Mouse (Mus musculus) layer of hippocampus, adult 9-11 months (tissue): ENCODE data around the gene Asic4.
A peak's percentile ranks its signal among the peaks of the same experiment; 100 is the strongest.

Experiments
- DNase-seq: peaks from one replicate; pipeline ENCODE4 v3.0.0; 2022

Gene Asic4

DNA sequence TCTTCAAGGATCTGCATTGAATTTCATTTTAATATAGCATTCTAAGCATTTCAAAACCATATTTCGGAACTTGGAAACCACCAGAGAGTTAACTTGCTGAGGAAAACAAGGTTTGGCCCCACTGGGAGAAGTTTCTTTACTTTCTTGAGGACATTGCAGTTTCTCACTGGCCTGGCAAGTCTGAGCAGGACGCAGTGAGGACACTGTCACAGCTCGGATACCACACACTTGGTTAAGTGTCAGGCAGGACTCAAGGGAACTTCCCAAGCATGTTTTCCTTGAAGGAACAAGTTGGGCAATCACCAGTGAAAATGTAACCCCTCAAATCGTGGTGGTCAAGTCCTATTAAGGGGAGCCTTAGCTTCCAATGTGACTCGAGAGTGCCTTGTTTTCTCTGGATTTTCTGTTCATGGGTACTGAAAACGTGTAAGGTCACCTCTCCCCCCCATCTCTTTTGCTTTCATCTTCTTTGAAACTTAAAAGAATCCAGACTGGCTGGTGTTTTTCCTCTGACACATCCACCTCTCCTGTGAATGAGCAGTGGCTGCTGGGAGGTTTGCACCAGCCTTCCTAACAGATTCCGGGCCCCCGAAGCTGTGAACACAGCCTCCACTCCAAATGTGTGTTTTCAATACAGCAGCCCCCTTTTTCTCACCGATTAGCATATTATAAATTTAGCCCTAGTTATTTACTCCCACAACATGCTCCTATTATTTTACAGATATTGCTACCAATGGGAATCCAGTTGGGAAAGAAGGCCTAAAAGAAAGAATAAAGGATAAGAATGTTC is 54.2 kb downstream of the Asic4 start:
- peak; percentile 82 for DNase-seq

DNA sequence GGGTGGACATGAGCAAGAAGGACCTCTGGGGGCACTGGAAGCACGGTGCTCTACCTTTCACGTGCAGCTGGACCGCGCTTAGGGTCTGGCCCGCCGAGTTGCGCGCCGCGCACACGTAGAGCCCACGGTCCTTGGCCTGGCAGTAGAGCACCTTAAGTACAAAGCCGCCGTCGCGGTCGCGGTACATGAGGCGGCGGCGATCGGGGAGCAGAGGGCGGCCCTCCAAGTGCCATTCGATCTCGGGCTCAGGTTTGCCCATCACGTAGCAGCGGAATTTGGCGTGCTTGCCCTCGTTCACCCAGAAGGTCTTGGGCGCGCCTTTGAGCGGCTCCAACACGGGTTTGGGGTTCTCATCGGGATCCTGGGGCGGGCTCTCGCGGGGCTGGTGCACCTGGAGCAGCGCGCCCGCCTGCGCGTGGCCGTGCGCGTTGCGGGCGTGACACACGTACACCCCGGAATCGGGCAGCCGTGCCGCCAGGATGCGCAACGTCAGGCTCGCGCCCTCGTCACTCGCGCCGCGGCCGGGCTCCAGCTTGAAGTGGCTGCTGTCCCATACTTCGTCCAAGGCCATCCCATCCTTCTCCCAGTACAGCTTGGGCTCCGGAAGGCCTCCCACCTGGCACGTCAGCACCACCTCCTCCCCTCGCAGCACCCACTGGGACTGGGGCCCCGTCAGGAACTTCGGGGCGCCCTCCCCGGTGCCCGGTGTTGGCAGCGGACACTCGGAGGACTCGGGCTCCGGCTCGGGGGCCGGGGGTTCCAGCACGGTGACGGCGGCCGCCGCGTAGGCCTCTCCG is 55.1 kb downstream of the Asic4 start:
- peak; percentile 78 for DNase-seq

DNA sequence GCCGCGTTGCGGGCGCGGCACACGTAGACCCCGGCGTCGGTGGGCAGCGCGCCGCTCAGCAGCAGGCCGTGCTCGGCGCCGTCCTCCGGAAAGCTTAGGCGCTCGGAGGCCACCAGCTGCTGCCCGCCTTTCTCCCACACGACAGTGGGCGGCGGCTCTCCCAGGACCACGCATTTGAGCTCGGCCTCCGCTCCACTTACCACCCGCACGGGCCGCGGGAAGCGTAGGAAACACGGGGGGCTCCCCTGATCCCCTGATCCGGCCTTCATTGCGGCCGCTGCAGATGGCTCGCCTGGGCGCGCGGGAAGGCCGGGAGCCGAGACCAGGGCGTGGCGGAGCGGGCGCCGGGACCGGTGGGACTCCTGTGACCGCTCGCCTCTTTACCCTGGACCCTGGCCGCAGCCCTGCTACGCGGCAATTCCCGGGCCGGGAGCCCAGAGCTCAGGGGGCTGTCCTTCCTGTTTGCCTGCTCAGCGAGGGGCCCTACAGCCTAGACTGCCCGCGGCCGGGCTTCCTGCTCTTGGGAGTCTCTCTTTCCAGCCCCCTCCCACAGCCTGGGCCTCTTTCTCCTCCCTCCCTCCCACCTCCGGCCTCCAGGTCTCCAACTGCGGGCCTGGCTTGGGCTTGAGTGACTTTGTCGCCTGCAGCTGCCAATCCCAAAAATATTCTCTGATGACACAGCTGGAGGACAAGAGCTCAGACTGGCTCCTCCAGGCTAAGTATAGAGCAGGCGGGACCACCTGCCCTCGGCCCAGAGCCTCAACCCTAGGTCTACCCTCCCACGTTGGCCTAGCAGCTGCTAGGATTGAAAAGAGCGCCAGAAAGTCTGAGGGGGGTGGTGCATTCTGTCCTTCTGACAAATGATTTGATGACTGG is 56.0 kb downstream of the Asic4 start, which contains the start of gene Obsl1:
Gene Obsl1, minus strand, starts transcription at position 497 of the 876 bp plus-strand sequence.
- DNase-seq, result no peak

DNA sequence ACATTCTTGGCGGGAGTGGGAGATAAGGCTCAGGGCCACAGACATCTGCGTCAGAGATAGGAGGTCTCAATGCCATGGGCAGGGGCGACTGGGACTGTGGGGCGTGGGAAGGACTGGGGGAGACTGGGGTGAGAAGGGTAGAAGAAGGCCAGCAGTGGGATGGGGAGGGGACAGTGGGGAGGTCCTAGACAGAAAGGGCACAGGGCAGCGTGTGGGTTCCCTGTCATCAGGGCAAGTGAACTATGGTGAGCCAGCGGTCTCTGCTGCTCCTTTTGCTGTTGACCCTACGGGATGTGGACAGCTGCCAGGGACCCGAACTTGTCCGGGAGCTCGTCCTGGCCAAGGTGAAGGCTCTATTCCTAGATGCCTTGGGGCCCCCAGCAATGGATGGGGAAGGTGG is 56.8 kb downstream of the Asic4 start, which contains the start of gene Inha:
Gene Inha, plus strand, starts transcription at position 72 of the 400 bp plus-strand sequence.
- no peak for DNase-seq

DNA sequence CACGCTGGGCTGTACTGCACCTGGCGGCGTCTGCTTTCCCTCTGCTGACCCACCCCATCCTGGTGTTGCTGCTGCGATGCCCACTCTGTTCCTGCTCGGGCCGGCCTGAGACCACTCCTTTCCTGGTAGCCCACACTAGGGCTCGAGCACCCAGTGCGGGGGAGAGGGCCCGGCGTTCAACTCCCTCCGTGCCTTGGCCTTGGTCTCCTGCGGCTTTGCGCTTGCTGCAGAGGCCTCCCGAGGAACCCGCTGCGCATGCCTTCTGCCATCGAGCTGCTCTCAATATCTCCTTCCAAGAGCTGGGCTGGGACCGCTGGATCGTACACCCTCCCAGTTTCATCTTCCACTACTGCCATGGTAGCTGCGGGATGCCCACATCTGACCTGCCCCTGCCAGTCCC is 59.4 kb downstream of the Asic4 start:
- DNase-seq, result no peak

DNA sequence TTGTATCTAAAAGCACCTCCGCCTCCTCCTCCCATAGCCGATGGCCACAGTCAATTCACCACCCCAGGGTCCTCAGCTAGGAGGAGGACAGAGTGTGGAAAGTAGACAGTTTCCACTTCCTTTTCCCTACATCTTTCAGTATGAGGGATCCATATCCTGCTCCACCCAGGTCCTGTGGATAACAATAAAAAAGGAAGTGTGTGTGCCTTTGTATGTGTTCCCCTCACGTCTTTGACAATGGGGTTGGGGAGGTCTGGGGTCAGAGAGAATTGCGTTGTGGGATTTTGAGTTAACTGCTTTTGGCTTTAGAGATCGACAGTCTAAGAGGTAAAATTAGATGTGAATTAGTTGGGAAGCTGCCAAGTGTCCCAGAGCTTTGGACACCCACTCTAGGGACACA is 59.9 kb downstream of the Asic4 start:
- no peak for DNase-seq

DNA sequence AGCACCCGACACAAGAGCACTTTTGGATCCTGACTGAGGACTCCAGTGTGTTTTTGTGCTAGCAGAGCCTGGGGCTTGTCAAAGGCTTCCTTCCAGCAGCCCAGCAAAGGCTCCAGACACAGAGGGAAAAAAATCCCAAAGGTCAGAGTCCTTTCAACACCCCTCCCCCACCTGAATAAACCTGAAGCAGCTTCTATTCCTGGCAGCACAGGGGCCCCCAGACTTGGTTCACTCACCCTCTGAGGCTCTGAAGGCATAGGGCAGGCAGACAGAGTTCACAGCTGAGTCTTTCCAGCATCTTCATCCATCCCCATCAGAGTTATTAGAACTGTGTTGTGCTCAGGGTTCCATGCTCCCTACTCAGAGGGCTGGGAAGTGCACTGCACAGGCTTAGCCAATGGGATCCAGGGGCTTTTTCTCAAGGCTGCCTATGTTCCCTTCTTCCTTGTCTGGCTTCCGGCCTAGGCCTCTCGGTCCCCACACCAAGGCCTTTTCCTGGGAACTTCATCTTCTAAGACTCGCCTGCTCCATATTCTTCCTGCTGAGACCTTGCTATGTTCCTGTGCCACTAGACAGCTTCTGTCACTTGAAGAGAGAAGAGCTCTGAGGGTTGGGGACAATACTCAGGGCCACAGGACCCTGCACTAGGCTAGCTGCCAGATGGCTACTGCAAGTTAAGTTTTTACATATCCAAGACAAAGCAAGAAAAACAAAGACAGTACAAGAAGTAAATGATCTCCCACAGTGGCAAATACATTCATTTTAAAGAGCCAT is 61.4 kb downstream of the Asic4 start:
- no peak for DNase-seq

DNA sequence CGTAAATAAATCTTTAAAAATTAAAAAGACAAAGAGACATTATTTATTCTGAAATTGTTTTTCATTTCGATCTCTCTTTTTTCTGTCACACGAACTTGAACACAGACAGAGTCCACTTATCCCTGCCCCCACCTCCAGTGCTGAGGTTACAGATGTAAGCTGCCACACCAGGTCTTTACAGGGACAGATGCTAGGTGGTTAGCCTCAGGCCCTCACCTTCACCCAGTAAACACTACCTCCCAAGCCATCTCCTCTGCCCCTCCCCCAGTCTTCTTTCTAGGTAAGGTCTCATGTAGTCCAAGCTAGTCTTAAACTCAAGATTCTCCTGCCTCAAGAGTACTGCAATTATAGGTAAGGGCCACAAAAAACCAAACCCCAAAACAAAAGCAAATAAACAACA is 62.3 kb downstream of the Asic4 start:
- no peak for DNase-seq

DNA sequence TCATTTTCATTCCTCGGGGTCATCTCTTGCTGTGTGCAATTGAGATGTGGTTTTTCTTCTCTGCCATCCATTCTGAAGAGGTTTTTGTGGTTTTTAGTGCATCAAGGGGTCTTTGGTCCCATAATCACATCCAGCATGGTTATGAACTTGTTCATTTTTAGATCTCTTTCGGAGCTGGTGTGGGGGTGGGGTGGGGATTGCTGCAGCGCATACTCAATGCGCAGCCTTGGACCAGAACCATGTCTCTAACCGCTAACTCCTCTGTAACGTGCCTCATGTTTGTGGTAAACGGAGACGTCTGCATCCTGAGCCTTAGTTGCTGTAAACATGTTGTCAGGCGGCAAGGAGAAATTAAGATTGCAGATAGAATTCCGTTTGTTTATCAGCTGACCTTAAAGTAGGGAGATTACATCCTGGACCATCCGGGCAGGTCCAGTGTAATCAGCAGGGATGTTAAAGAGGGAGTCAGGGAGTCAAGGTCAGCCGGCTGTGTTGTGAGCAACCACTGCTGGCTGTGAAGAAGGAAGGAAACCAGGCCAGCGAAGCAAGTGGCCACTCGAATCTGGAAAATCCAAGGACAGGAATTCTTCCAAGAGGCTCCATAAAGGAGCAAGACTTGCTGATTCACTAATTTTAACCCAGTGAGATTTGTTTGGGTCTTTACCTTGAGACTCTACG is 66.6 kb downstream of the Asic4 start:
- DNase-seq, result no peak

DNA sequence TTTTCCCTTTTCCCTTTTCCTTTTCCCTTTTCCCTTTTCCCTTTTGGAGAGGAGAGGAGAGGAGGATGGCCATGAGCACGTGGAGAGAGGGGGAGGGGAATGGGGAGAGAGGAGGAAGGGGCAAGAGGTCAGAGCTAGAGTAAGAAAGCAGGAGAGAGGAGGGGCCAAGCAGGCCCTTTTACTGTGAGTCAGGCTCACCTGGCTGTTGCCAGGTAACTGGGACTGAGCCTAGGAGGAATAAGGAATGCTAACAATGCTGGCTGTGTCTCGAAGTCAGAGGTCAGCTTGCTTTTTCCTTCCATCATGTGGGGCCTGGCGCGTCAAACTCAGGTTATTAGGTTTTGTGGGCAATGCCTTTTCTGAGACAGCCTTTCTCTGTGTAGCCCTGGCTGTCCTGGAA is 67.7 kb downstream of the Asic4 start:
- DNase-seq, result no peak

DNA sequence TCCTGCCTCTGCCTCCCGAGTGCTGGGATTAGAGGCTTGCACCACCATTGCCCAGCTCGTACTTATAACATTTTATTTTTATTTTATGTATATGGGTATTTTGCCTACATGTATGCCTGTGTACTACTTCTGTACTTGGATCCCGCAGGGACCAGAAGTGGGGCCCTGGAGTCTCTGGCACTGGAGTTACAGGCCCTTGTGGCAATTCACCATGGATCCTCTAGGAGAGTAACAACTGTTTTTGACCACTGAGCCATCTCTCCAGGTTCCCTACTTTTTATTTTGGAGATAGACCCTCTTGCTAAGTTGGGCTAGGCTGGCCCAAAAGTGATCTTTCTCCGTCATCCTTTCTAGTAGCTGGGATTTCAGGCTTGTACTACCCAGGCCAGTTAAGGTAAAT is 68.2 kb downstream of the Asic4 start:
- DNase-seq, result no peak

DNA sequence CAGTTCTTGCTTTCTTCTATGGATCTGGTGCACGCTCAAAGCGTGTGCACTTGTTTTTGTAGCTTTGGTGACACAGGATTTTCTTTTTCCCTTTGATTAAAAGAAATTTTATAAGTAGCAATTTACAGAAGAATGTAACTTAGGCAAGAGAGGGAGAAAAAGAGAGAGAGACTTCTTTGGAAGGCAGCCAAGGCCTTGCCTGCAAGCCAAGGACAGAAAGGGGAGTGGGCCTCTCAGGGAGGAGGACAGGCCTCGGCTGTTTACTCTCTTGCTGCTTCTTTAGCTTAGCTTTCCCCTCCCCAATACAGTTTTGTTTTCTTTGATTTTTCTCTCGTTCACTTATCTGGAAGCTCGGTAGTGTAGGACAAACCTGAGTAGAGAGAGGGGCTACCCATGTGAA is 69.3 kb downstream of the Asic4 start:
- no peak for DNase-seq

DNA sequence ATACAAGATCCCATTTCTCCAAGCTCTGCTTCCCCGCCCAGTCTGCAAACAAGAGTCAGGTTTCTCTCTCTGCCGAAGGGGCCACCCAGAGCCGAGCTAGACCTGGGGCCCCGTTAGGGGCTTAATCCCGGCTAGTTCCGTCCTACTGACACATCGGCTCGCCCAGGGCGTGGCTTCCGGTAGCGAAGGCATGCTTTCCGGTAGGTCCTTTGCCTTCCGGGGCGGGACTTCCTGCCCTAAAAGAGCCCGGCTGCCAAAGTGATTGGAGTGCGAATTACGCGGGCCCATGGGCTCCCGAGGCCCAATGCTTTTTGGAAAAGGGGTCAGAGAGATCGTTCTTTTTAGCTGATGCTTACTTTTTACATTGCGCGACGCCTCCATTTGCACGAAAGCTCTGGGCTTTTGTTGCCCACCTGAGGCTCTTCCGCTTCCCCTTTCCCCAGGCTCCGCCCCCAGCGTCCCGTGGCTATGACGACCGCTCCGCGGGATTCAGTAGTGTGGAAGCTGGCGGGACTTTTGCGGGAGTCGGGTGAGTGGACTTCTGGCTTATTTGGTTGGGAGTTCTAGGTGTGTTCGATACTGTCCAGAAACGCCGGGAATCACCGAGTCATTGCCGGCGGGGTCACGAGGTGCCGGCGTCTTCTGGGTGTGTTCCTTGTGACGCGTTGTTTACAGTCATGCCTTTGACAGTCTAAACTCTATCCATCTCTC is 71.2 kb downstream of the Asic4 start, which contains the start of gene Stk11ip:
Gene Stk11ip, plus strand, starts transcription at position 209 of the 711 bp plus-strand sequence.
- peak; percentile 94 for DNase-seq
